Mouse (Mus musculus) midbrain, embryonic 16.5 days (tissue): ENCODE measurements at regions not wholly inside any gene's neighbourhood (a gene's known extent, or its start where the extent isn't known, plus 50 kb on each side); places are given as distances from the start of the nearest gene placed in this dataset.

Experiments used
- ATAC-seq: fragments of 200-750 bp; cut with Nextera tagmentation; 2 replicates; pipeline ENCODE4 v1.8.0; 2017; ENCODE audit warnings: moderate TSS enrichment
- H3K27ac ChIP-seq: fragments of 300-500 bp; sonication (generic); 2 replicates; pipeline ENCODE4 v1.5.1; 2014; ENCODE audit warnings: mild to moderate bottlenecking, low read length, mixed read lengths
- H3K27me3 ChIP-seq: fragments of 300-500 bp; sonication (generic); 2 replicates; pipeline ENCODE4 v1.6.1; 2014; ENCODE audit warnings: low read depth, low read length, mixed read lengths; ENCODE audit not compliant: control insufficient read depth, insufficient read depth
- H3K36me3 ChIP-seq: fragments of 300-500 bp; sonication (generic); 2 replicates; pipeline ENCODE4 v1.6.1; 2014; ENCODE audit warnings: mild to moderate bottlenecking, low read length, moderate library complexity, mixed read lengths; ENCODE audit not compliant: control insufficient read depth, insufficient read depth
- H3K4me1 ChIP-seq: fragments of 300-500 bp; sonication (generic); 2 replicates; pipeline ENCODE4 v1.6.1; 2014; ENCODE audit warnings: mild to moderate bottlenecking, low read length, mixed read lengths; ENCODE audit not compliant: control insufficient read depth, insufficient read depth
- H3K4me2 ChIP-seq: fragments of 300-500 bp; sonication (generic); 2 replicates; pipeline ENCODE4 v1.6.1; 2014; ENCODE audit warnings: mild to moderate bottlenecking, low read length, mixed read lengths
- H3K4me3 ChIP-seq: fragments of 300-500 bp; sonication (generic); 2 replicates; pipeline ENCODE4 v1.5.1; 2014; ENCODE audit warnings: low read depth, mild to moderate bottlenecking, low read length, moderate library complexity, mixed read lengths
- H3K9ac ChIP-seq: fragments of 300-500 bp; sonication (generic); 2 replicates; pipeline ENCODE4 v1.6.1; 2014; ENCODE audit warnings: low read depth, low read length, mixed read lengths
- H3K9me3 ChIP-seq: fragments of 300-500 bp; sonication (generic); replicated peaks from 2 replicates; pipeline ENCODE4 v1.6.1; 2014; ENCODE audit warnings: mild to moderate bottlenecking, low read length, mixed read lengths; ENCODE audit not compliant: control insufficient read depth, poor library complexity, severe bottlenecking
- WGBS: fragments of 180-500 bp; shearing (Covaris S2); extraction: QIAGEN DNeasy Blood & Tissue Kit; methylation state at CpG from one replicate; pipeline ENCODE4 v1.1.7; 2014; 5-methylcytosine and 5-hydroxymethylcytosine counted together

DNA sequence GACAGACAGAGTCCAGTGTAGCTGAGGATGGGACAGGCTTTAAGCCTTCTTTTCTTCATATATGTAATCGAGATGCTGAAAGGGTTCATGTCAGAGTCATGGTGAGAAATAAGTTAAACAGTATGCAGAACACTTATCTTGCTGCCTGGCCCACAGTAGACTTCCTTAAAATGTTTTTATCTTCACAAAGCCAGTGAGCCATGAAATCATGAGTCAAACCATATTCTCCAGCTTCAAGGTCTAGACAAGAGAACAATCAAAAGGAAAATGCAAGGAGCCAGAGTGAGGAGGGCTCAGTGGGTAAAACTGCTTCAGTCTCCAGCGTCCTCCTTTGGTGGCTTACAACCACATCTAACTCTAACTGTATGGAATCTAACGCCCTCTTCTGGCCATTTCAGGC, 103.7 kb upstream of the Onecut1 start:
- Histone ChIP-seq H3K4me2 (no peak overlapping the region), H3K9ac (no peak overlapping the region), H3K27ac (no peak overlapping the region), H3K27me3 (no peaks in the 10 kb centered on the region), H3K36me3 (no peaks in the 10 kb centered on the region), H3K4me3 (no peak overlapping the region), H3K4me1 (no peaks in the 10 kb centered on the region), H3K9me3 (no peaks in the 10 kb centered on the region)
- 68% methylated on average over 3 of the region's 3 CpGs for WGBS
- ATAC-seq = no peak

DNA sequence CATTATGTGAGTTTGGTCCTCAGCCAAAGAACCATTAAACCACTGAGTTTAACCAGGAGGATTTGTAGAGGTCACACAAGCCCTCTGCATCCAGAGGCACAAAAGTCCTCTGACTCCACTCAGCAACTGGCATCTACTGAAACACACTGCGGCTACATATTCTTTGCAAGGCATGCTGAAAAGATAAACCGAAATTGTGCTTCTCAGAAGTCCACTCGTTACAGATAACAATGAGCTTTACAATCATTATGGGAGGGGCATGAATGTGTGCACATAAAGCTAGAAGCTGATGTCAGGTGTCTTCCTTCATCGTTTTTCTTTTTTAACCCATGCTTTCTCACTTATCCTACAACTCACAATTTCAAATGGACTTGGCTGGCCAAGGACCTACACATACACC, 102.8 kb upstream of the Onecut1 start:
- Histone ChIP-seq H3K27ac (no peak overlapping the region), H3K4me1 (no peaks in the 10 kb centered on the region), H3K9me3 (no peaks in the 10 kb centered on the region), H3K9ac (no peak overlapping the region), H3K27me3 (no peaks in the 10 kb centered on the region), H3K4me2 (no peak overlapping the region), H3K4me3 (no peak overlapping the region), H3K36me3 (no peaks in the 10 kb centered on the region)
- no peak for ATAC-seq
- WGBS = 92% methylated on average over 4 of the region's 4 CpGs

GRCm38 (mm10) chr9:74780419-74780818, 81.3 kb upstream of the Onecut1 start:
- no peaks in the 10 kb centered on the region for H3K36me3 ChIP-seq
- H3K4me3 ChIP-seq = no peak overlapping the region
- 86% methylated on average over 3 of the region's 3 CpGs for WGBS
- H3K4me2 ChIP-seq = no peak overlapping the region
- H3K9me3 ChIP-seq = no peaks in the 10 kb centered on the region
- H3K9ac ChIP-seq = no peak overlapping the region
- H3K27me3 ChIP-seq = no peaks in the 10 kb centered on the region
- no peaks in the 10 kb centered on the region for H3K4me1 ChIP-seq
- no peak overlapping the region for H3K27ac ChIP-seq
- ATAC-seq = no peak

DNA sequence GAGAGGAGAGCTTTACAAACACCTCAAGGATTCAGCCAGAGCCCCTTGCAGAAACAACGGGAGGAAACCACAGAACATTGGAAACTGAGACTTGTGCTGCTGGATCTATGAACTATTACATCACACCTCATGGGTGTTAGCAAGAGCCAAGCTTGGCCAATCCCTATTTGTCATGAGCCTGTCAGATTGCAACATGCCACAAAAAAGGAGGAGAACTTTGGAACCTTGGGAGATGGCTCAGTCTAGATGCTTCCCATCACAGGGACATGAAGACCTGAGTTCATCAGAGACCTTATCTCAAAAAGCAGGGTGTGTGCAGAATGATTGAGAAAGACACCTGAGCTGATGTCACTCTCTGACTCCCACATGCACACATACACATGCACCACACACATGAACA, 68.3 kb upstream of the Onecut1 start:
- H3K27ac ChIP-seq = no peak overlapping the region
- WGBS = 76% methylated on average over 1 of the region's 1 CpGs
- no peaks in the 10 kb centered on the region; the same call in 1 of the 2 replicates for H3K27me3 ChIP-seq
- no peak for ATAC-seq
- H3K4me1 ChIP-seq = no peaks in the 10 kb centered on the region
- no peak overlapping the region for H3K4me2 ChIP-seq
- no peak overlapping the region for H3K4me3 ChIP-seq
- H3K36me3 ChIP-seq = no peaks in the 10 kb centered on the region
- H3K9ac ChIP-seq = no peak overlapping the region
- H3K9me3 ChIP-seq = no peaks in the 10 kb centered on the region

DNA sequence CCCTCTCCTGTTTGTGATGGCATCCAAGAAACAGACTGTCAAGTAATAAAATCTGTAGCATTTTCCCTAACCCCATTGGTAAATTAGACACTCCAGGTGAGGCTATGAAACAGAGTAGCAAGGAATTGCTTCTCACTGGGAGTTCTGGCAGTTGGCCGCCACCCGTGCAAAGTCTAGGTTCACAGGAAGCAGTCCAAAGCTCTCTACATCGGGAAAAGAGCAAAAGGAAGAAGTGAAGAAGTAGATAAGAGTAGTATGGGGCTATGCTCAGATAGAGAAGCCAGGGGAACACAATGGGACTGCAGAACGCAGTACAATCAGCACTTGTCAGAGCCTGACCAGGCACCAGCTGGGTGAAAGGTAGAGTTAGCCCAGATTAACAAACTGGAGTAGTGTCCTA, 65.7 kb upstream of the Onecut1 start:
- Histone ChIP-seq H3K27me3 (no peaks in the 10 kb centered on the region; the same call in 1 of the 2 replicates), H3K4me1 (no peaks in the 10 kb centered on the region), H3K36me3 (no peaks in the 10 kb centered on the region), H3K9ac (no peak overlapping the region), H3K4me3 (no peak overlapping the region), H3K9me3 (no peaks in the 10 kb centered on the region), H3K4me2 (no peak overlapping the region), H3K27ac (no peak overlapping the region)
- 92% methylated on average over 4 of the region's 4 CpGs for WGBS
- no peak for ATAC-seq

DNA sequence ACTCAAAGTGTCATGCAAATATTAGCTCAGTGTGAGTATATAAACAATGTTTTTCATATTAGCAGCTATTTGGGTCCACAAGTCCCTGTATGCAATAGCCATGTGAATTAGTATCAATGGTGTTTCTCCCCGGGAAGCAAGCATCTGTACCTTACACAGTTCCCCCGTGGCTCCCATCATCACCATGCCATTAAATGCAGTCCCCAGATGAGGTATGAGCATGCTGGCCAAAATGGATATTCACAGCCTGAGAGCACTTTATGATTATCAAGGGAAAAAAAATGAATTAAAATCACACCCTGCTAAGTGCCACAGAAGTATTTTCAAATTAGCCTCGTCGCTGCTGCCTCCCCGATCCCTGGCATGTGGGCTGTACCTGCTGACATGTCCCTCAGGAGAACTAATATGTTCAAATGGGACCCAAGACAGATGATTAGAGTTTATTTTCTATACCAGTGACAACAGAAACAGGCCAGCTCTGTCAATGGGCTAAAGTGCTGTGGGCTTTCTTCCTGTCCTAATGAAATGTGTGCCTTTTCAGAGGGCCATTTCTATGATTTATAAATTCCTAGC, 64.4 kb upstream of the Onecut1 start:
- 62% methylated on average over 5 of the region's 5 CpGs for WGBS
- no peak overlapping the region for H3K27ac ChIP-seq
- no peaks in the 10 kb centered on the region for H3K4me1 ChIP-seq
- ATAC-seq = no peak
- H3K9me3 ChIP-seq = no peaks in the 10 kb centered on the region
- H3K9ac ChIP-seq = no peak overlapping the region
- H3K4me2 ChIP-seq = no peak overlapping the region
- no peaks in the 10 kb centered on the region; the same call in 1 of the 2 replicates for H3K27me3 ChIP-seq
- H3K36me3 ChIP-seq = no peaks in the 10 kb centered on the region
- H3K4me3 ChIP-seq = no peak overlapping the region

DNA sequence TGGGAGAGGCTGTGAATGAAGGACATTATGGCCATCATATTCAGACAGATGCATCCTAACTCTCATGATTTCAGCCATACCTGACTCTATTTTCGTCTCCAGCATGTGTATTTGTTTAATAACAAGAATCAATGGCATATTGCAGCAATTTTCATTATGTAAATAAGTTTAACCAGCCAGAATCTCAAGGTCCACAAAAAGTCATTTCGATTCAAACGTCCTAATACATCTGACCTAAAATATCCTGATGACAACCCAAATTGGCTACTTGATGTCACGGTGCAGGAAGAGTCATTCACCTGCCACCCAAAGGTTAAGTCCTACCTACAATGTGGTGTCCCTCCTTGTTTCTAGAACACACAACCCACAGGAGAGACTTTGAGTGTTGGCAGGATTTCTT, 60.6 kb upstream of the Onecut1 start:
- Histone ChIP-seq H3K36me3 (no peaks in the 10 kb centered on the region), H3K27ac (no peak overlapping the region), H3K9me3 (no peaks in the 10 kb centered on the region; the same call in 1 of the 2 replicates), H3K27me3 (no peaks in the 10 kb centered on the region), H3K4me3 (no peak overlapping the region), H3K9ac (no peak overlapping the region), H3K4me1 (no peaks in the 10 kb centered on the region), H3K4me2 (no peak overlapping the region)
- no peak for ATAC-seq
- 82% methylated on average over 4 of the region's 4 CpGs for WGBS

DNA sequence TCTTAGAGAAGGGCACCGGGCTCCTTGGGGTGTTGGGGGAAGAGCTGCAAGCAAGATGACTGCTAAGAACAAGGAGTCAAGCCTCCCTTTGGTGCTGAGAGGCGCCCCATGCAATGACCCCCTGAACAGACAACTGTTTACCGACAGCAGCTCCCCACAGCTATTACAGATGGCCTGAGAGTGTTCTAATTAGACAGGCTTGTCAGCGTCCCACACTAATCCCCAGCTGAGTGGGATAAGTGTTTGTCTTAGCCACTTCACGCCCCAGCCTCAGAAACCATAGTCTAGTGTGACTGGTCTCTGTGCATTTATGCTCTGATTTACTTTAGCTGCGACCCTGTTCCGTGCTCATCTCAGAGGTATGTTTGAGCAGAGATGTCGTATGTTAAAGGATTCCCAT, 50.3 kb upstream of the Onecut1 start:
- H3K4me3 ChIP-seq = no peak overlapping the region
- no peaks in the 10 kb centered on the region for H3K27me3 ChIP-seq
- no peak overlapping the region for H3K4me2 ChIP-seq
- no peaks in the 10 kb centered on the region for H3K36me3 ChIP-seq
- WGBS = 7% methylated on average over 8 of the region's 8 CpGs
- H3K4me1 ChIP-seq = peaks cover 4% of the 10 kb centered on the region
- ATAC-seq = no peak
- no peak overlapping the region for H3K27ac ChIP-seq
- H3K9ac ChIP-seq = no peak overlapping the region
- H3K9me3 ChIP-seq = no peaks in the 10 kb centered on the region
